Mouse (Mus musculus): ENCODE results near the gene Egr4. TPM values are rescaled to one million over a fixed set of nuclear protein-coding genes. Genes with fewer than 3 reads are reported as not detected.

Egr4 gene
- not detected in 2 replicates for polyA plus RNA-seq (2015; fragmentation: Nextera tagmentation; extraction: Ambion mirVana)

DNA sequence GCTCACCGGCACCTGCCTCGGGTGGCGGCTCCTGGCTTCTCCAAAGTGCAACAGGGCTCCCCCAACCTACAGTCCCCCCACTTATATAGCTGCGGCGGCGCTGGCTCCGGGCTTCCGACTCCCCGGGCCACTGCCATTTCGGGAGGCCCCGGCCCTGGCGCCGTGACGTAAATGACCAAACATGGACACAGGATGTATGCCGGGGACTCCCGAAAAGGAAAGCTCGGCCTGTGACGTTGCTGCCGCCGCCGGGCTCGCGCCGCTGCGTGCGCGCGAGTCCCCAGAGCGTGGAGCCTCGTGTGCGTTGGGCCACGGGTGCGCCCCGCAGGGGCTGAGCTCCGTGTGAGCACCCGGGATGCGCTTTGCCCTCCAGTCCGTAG lies at the start of gene Egr4:
Egr4 (minus strand) TSS at position 59 of the 380 bp plus-strand sequence.
- Histone ChIP-seq H3K4me1 (replicated peaks) (peaks cover 19% of the 10 kb centered on the region), H3K27ac (no peak within 1 kb of the TSS), H3K36me3 (no peaks in the 10 kb centered on the region), H3K27me3 (peaks cover 88% of the 10 kb centered on the region), H3K4me3 (replicated peaks) (peak within 1 kb of the TSS; percentile 42), H3K9ac (no peak within 1 kb of the TSS), H3K4me2 (peak within 1 kb of the TSS; percentile 58), H3K9me3 (replicated peaks) (no peaks in the 10 kb centered on the region)
- ATAC-seq (ENCODE audit: low read depth) (no peak), DNase-seq (no peak)
- WGBS (ENCODE audit: insufficient replicate concordance): 1% methylated on average over 38 of the region's 38 CpGs

- H3K4me2 ChIP-seq: no peak overlapping the region
- no peak for DNase-seq
- H3K27ac ChIP-seq: no peak overlapping the region
- no peak overlapping the region for H3K9ac ChIP-seq
- no peak overlapping the region for H3K4me3 ChIP-seq (replicated peaks)
- 11% methylated on average over 1 of the region's 1 CpGs for WGBS (ENCODE audit: insufficient replicate concordance)
- H3K9me3 ChIP-seq (replicated peaks): no peaks in the 10 kb centered on the region
- no peaks in the 10 kb centered on the region for H3K36me3 ChIP-seq
- ATAC-seq (ENCODE audit: low read depth): no peak
- H3K4me1 ChIP-seq (replicated peaks): no peaks in the 10 kb centered on the region
- H3K27me3 ChIP-seq: no peaks in the 10 kb centered on the region
Measured at GRCm38 (mm10) chr6:85562374-85562773, 49.0 kb upstream of the Egr4 start.

DNA sequence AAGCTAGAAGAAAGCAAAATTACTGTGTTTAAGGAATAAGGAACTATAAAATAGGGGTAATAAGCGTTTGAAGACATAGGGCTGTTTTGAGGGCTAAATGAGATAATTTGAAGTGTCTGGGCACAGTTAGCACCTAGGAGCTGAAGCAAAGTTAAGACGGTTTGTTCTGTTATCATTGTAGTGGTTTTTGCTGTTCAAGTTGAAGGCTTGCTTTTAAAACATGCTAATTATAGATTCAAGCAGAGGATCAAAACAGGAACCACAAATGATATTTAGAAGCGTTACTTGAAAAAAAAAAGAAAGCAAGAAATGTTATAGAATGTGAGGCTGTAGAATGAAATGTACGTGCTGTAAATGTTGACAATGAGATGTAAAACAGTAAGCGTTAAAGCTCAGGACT lies 34.3 kb upstream of the Egr4 start:
- 55% methylated on average over 5 of the region's 5 CpGs for WGBS (ENCODE audit: insufficient replicate concordance)
- Histone ChIP-seq H3K9ac (no peak overlapping the region), H3K4me2 (no peak overlapping the region), H3K27ac (no peak overlapping the region), H3K9me3 (replicated peaks) (no peaks in the 10 kb centered on the region), H3K4me1 (replicated peaks) (no peaks in the 10 kb centered on the region), H3K36me3 (no peaks in the 10 kb centered on the region), H3K27me3 (no peaks in the 10 kb centered on the region), H3K4me3 (replicated peaks) (no peak overlapping the region)
- DNase-seq: no peak
- ATAC-seq (ENCODE audit: low read depth): no peak

DNA sequence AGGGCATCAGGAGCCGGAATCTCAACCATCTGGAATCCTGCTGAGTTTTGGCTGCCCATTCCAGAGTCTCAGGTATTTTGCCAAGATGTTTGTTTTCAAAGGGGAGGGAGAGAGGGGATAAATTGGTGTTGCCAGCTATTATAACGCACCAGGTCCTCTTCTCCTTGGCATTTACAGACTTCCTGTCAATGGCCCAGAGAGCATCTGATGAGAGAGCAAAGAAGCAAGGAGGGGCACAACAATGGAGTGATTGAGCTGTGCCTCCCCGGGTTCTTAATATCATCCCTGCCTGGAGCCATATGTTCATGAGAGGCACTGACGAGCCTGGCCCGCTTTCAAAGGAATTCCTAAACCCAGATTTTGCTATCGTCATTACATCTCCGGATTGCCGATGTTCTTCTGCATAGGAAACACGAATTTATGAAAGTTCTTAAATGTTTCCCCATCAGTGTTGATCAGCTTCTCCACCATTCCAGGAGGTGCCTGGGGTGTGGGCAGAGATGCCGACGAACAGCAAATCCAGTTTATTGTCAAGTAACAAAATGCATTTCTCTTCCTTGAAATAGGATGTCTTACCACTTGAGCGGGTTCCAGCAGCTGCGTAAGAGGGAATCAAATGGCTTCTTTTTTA lies 31.0 kb upstream of the Egr4 start:
- H3K4me3 ChIP-seq (replicated peaks): no peak overlapping the region
- H3K9ac ChIP-seq: no peak overlapping the region
- no peak overlapping the region for H3K4me2 ChIP-seq
- DNase-seq: no peak
- no peaks in the 10 kb centered on the region for H3K36me3 ChIP-seq
- no peaks in the 10 kb centered on the region for H3K4me1 ChIP-seq (replicated peaks)
- H3K9me3 ChIP-seq (replicated peaks): no peaks in the 10 kb centered on the region
- no peaks in the 10 kb centered on the region for H3K27me3 ChIP-seq
- no peak overlapping the region for H3K27ac ChIP-seq
- no peak for ATAC-seq (ENCODE audit: low read depth)
- WGBS (ENCODE audit: insufficient replicate concordance): 73% methylated on average over 13 of the region's 13 CpGs

GRCm38 (mm10) chr6:85543351-85544175 lies 30.2 kb upstream of the Egr4 start:
- no peak for DNase-seq

DNA sequence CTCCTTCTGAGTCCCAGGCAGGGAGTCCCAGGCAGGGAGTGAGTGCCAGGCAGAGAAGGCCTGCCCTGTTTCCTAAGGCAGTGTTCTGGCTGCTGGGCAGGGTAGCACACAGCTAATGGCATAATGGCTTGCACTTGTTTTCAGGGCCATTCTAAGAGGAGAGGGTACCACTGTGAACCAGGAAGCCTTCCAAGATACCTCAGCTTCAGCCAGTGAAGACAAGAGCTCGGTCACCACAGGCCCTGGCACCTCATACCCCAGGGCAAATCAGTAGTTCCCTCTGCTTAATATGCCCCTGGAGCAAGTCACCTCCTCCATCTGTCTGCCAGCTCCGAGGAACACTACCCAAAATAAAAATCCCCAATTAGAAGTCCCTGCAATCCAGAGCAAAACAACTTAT lies 9.4 kb upstream of the Egr4 start:
- Histone ChIP-seq H3K4me1 (replicated peaks) (no peaks in the 10 kb centered on the region), H3K27ac (no peak overlapping the region), H3K9ac (no peak overlapping the region), H3K27me3 (0 out of 2 replicates have a peak, but pooled peaks cover 2% of the 10 kb centered on the region), H3K4me3 (replicated peaks) (no peak overlapping the region), H3K9me3 (replicated peaks) (no peaks in the 10 kb centered on the region), H3K36me3 (no peaks in the 10 kb centered on the region), H3K4me2 (no peak overlapping the region)
- ATAC-seq (ENCODE audit: low read depth) (no peak), DNase-seq (no peak)
- WGBS (ENCODE audit: insufficient replicate concordance): 43% methylated on average over 2 of the region's 2 CpGs

More at GRCm38 (mm10) chr6:85543351-85544175, 30.2 kb upstream of the Egr4 start:
- no peak for ATAC-seq (ENCODE audit: low read depth)
- Histone ChIP-seq H3K4me2 (no peak overlapping the region), H3K4me1 (replicated peaks) (no peaks in the 10 kb centered on the region), H3K27me3 (no peaks in the 10 kb centered on the region), H3K9ac (no peak overlapping the region), H3K4me3 (replicated peaks) (no peak overlapping the region), H3K27ac (no peak overlapping the region), H3K36me3 (no peaks in the 10 kb centered on the region), H3K9me3 (replicated peaks) (no peaks in the 10 kb centered on the region)
- WGBS (ENCODE audit: insufficient replicate concordance): 52% methylated on average over 10 of the region's 10 CpGs

DNA sequence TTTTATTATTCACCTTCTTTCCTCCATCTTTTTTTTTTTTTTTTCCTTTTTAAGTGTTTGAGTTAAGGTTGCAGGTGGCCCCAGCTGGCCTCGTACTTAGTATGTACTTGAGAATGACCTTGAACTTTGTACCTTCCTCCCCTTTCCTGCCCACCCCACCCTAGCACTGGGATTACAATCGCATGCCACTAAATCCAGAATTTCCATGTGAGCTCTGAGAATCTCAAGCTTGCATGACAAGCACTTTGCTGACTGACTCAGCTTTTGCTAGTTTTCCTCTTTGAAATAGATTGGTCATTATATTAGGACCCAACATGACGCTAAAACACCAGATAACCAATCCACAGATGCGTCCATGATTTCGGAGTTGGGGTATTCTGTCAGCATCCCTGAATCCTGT lies 8.6 kb upstream of the Egr4 start:
- no peak overlapping the region for H3K4me3 ChIP-seq (replicated peaks)
- 69% methylated on average over 5 of the region's 5 CpGs for WGBS (ENCODE audit: insufficient replicate concordance)
- H3K27me3 ChIP-seq: 0 out of 2 replicates have a peak, but pooled peaks cover 7% of the 10 kb centered on the region
- no peaks in the 10 kb centered on the region for H3K36me3 ChIP-seq
- no peaks in the 10 kb centered on the region for H3K4me1 ChIP-seq (replicated peaks)
- no peak overlapping the region for H3K9ac ChIP-seq
- H3K9me3 ChIP-seq (replicated peaks): no peaks in the 10 kb centered on the region
- DNase-seq (no peak), ATAC-seq (ENCODE audit: low read depth) (no peak)
- H3K4me2 ChIP-seq: no peak overlapping the region
- no peak overlapping the region for H3K27ac ChIP-seq

DNA sequence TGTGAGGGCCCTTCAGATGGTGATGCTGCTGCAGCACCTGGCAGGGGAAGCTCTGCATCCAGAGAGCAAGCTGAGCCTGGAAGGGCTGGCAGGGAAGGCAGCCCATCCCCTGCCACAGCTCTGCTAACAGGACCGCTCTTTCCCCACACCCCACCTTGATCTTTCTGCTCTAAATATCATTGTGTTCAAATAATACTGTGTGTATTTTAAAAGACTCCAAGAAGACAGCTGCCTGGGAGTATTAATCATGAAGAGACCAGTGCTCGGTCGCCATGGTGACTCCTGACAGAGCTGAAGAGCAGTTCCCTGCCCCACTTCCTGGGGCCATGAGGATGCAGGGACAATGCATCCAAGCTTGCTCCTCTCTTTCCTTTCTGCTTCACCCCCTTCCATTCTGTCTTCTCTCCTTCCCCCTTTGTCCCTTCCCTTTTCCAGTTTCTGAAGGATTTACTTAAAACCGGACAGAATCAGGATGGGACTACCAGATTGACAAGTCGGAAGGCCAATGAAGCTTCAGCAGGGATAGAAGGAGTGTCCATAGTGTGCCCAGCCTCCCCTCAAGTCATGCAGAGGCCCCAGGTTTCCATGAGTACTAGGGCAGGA lies 4.8 kb upstream of the Egr4 start:
- H3K27ac ChIP-seq: no peak overlapping the region
- DNase-seq: no peak
- H3K4me2 ChIP-seq: no peak overlapping the region
- H3K27me3 ChIP-seq: peaks cover 42% of the 10 kb centered on the region
- 49% methylated on average over 5 of the region's 5 CpGs for WGBS (ENCODE audit: insufficient replicate concordance)
- H3K36me3 ChIP-seq: no peaks in the 10 kb centered on the region
- no peak overlapping the region for H3K9ac ChIP-seq
- H3K4me1 ChIP-seq (replicated peaks): peaks cover 5% of the 10 kb centered on the region; the same call in 1 of the 2 replicates
- no peak overlapping the region for H3K4me3 ChIP-seq (replicated peaks)
- no peak for ATAC-seq (ENCODE audit: low read depth)
- no peaks in the 10 kb centered on the region for H3K9me3 ChIP-seq (replicated peaks)

DNA sequence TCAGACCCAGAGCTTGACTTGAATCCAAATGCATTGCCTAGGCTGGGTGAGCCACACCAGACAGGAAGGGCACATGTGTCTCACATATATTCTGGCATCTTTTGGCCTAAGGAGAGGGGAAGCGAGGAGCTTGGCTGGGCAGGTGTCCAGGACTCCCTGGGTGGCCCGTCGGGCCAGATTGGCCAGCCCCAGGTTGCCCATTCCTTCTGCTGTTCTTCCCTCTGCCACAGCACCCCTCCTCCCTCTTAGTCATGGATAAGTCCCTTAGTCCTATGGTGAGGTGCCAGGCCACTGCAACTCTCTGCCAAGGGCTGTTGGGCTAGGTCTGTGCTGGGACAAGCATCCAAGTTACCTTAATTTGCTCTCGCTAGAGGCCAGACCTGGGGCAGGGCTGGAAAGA lies 2.6 kb upstream of the Egr4 start:
- ATAC-seq (ENCODE audit: low read depth): no peak
- no peak for DNase-seq

DNA sequence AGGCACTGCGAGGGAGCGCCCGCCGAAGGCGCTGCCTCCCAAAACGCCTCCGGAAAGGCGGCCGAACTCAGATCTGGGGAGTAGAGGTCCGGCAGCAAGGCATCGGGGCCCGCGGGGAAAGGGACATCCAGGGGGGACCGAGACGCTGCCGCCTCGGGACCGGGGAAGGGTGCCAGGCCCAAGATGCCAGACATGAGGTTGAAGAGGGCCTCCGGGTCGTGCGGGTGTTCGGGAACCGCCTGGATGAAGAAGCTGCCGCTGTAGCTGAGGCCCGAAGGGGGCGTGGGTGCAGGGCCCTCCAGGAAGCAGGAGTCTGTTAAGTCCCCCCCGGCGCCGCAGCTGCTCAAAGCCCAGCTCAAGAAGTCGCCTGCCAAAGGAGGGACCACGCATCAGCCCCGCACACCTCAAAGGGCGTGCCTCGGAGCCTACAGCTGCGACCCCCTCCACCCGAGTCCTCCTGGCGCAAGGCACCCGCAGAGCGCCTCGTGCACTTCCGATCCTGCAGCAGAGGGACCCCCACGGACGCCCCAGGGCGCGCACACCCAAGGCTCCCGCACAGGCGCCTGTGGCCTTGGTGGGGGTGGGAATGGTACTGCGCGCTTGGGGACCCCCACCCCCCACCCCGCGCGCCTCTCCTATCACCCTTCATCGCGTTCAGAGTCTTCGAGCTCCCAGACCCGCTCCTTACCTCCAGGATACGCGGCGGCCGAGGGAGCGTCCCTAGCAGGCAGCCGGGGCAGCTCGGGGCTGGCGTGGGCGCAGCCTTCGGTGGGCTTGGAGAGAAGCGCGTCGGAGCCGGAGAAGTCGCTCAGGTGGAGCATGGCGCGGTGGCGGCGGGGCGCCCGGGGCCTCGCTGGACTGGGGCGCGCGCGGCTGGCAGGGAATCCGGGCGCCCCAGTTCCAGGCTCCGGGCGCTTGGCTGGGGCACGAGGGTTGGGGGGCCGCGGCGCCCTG lies 535 bp downstream of the Egr4 start:
- H3K4me1 ChIP-seq (replicated peaks): peaks cover 19% of the 10 kb centered on the region
- no peaks in the 10 kb centered on the region for H3K36me3 ChIP-seq
- H3K4me3 ChIP-seq (replicated peaks): peak overlapping the region; percentile 42
- H3K9me3 ChIP-seq (replicated peaks): no peaks in the 10 kb centered on the region
- ATAC-seq (ENCODE audit: low read depth): no peak
- no peak for DNase-seq
- peak overlapping the region; percentile 58 for H3K4me2 ChIP-seq
- WGBS (ENCODE audit: insufficient replicate concordance): 2% methylated on average over 90 of the region's 90 CpGs
- H3K9ac ChIP-seq: no peak overlapping the region
- H3K27ac ChIP-seq: no peak overlapping the region
- H3K27me3 ChIP-seq: peaks cover 92% of the 10 kb centered on the region

More for the DNA sequence above, 2.6 kb upstream of the Egr4 start:
- peaks cover 19% of the 10 kb centered on the region for H3K4me1 ChIP-seq (replicated peaks)
- peaks cover 64% of the 10 kb centered on the region for H3K27me3 ChIP-seq
- H3K27ac ChIP-seq: no peak overlapping the region
- WGBS (ENCODE audit: insufficient replicate concordance): 70% methylated on average over 4 of the region's 4 CpGs
- no peaks in the 10 kb centered on the region for H3K9me3 ChIP-seq (replicated peaks)
- no peak overlapping the region for H3K9ac ChIP-seq
- H3K4me3 ChIP-seq (replicated peaks): no peak overlapping the region
- H3K36me3 ChIP-seq: no peaks in the 10 kb centered on the region
- no peak overlapping the region for H3K4me2 ChIP-seq

GRCm38 (mm10) chr6:85512056-85512440 lies 1.3 kb downstream of the Egr4 start:
- Histone ChIP-seq H3K4me1 (replicated peaks) (peaks cover 19% of the 10 kb centered on the region), H3K27ac (no peak overlapping the region), H3K9me3 (replicated peaks) (no peaks in the 10 kb centered on the region), H3K36me3 (no peaks in the 10 kb centered on the region), H3K9ac (no peak overlapping the region), H3K27me3 (peaks cover 91% of the 10 kb centered on the region), H3K4me2 (peak overlapping the region; percentile 26; the same call in 1 of the 2 replicates), H3K4me3 (replicated peaks) (peak overlapping the region; percentile 23)
- ATAC-seq (ENCODE audit: low read depth): no peak
- DNase-seq: no peak
- WGBS (ENCODE audit: insufficient replicate concordance): 1% methylated on average over 36 of the region's 36 CpGs
